Mouse (Mus musculus) midbrain, embryonic 16.5 days (tissue): ENCODE results near the gene Prr19. TPM values are rescaled to one million over a fixed set of nuclear protein-coding genes. Genes with fewer than 3 reads are reported as not detected.

ENCODE experiments used
- ATAC-seq: fragments of 200-750 bp; cut with Nextera tagmentation; 2 replicates; pipeline ENCODE4 v1.8.0; 2017; ENCODE audit warnings: moderate TSS enrichment
- H3K27ac ChIP-seq: fragments of 300-500 bp; sonication (generic); 2 replicates; pipeline ENCODE4 v1.5.1; 2014; ENCODE audit warnings: mild to moderate bottlenecking, low read length, mixed read lengths
- H3K27me3 ChIP-seq: fragments of 300-500 bp; sonication (generic); 2 replicates; pipeline ENCODE4 v1.6.1; 2014; ENCODE audit warnings: low read depth, low read length, mixed read lengths; ENCODE audit not compliant: control insufficient read depth, insufficient read depth
- H3K36me3 ChIP-seq: fragments of 300-500 bp; sonication (generic); 2 replicates; pipeline ENCODE4 v1.6.1; 2014; ENCODE audit warnings: mild to moderate bottlenecking, low read length, moderate library complexity, mixed read lengths; ENCODE audit not compliant: control insufficient read depth, insufficient read depth
- H3K4me1 ChIP-seq: fragments of 300-500 bp; sonication (generic); 2 replicates; pipeline ENCODE4 v1.6.1; 2014; ENCODE audit warnings: mild to moderate bottlenecking, low read length, mixed read lengths; ENCODE audit not compliant: control insufficient read depth, insufficient read depth
- H3K4me2 ChIP-seq: fragments of 300-500 bp; sonication (generic); 2 replicates; pipeline ENCODE4 v1.6.1; 2014; ENCODE audit warnings: mild to moderate bottlenecking, low read length, mixed read lengths
- H3K4me3 ChIP-seq: fragments of 300-500 bp; sonication (generic); 2 replicates; pipeline ENCODE4 v1.5.1; 2014; ENCODE audit warnings: low read depth, mild to moderate bottlenecking, low read length, moderate library complexity, mixed read lengths
- H3K9ac ChIP-seq: fragments of 300-500 bp; sonication (generic); 2 replicates; pipeline ENCODE4 v1.6.1; 2014; ENCODE audit warnings: low read depth, low read length, mixed read lengths
- H3K9me3 ChIP-seq: fragments of 300-500 bp; sonication (generic); replicated peaks from 2 replicates; pipeline ENCODE4 v1.6.1; 2014; ENCODE audit warnings: mild to moderate bottlenecking, low read length, mixed read lengths; ENCODE audit not compliant: control insufficient read depth, poor library complexity, severe bottlenecking
- WGBS: fragments of 180-500 bp; shearing (Covaris S2); extraction: QIAGEN DNeasy Blood & Tissue Kit; methylation state at CpG from one replicate; pipeline ENCODE4 v1.1.7; 2014; 5-methylcytosine and 5-hydroxymethylcytosine counted together
- polyA plus RNA-seq: library from polyadenylated mRNA; unstranded; fragments of >200 nt; fragmentation: Nextera tagmentation; extraction: Ambion mirVana; gene quantifications from 2 replicates; pipeline ENCODE4 v1.2.1, GENCODE M21; 2015

Gene Prr19
- polyA plus RNA-seq, 1 experiment from 2014 or later: 5.6 TPM

- Histone ChIP-seq H3K27ac (no peak overlapping the region), H3K4me2 (no peak overlapping the region), H3K4me1 (peaks cover 11% of the 10 kb centered on the region; the same call in 1 of the 2 replicates), H3K9me3 (no peaks in the 10 kb centered on the region), H3K27me3 (peaks cover 35% of the 10 kb centered on the region), H3K4me3 (no peak overlapping the region), H3K36me3 (peaks cover 14% of the 10 kb centered on the region), H3K9ac (no peak overlapping the region)
- ATAC-seq: no peak
- WGBS: 88% methylated on average over 9 of the region's 9 CpGs
These were observed 8.2 kb downstream of the Prr19 start for GRCm38 (mm10) chr7:25309425-25309824.

DNA sequence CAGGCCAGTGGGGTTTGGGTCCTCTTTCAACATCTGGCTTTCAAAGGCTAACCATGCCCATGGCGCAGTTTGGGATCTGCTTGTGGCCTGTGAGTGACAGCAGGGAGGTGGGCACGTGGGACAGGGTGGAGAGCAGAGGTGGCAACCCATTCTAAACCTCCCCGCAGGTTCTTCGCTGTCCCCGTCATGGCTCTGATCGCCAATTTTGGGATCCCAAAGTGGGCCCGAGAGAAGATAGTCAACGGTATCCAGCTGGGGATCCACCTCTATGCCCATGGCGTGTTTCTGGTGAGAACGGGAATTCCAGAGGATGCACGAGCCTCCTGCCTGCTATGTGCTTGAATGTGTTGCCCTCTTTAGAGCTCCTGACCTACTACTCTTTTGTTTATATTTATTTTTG is 10.0 kb downstream of the Prr19 start:
- Histone ChIP-seq H3K27me3 (peaks cover 35% of the 10 kb centered on the region), H3K9me3 (no peaks in the 10 kb centered on the region), H3K4me2 (no peak overlapping the region), H3K9ac (no peak overlapping the region), H3K4me1 (peaks cover 18% of the 10 kb centered on the region), H3K36me3 (peaks cover 14% of the 10 kb centered on the region), H3K27ac (no peak overlapping the region), H3K4me3 (no peak overlapping the region)
- no peak for ATAC-seq
- WGBS: 85% methylated on average over 11 of the region's 11 CpGs

DNA sequence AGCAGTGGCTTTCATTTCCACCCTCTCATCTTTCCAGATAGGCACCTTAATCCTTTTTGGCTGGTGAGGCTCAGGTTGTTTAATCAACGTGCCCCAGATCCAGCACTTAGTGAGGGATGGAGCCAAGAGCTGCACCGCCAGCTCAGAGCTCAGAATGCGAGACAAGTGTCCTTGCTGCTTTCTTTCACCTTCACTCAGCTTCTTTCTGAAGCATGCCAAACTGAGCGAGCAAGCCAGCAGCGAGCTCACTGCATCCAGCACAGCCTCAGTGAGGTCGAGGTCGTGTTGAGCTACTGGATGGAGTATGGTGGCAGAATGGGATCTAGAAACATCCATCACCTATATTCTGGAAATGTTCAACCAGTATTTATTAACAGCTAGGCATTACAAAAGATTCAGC is 12.1 kb downstream of the Prr19 start:
- WGBS: 48% methylated on average over 7 of the region's 7 CpGs
- H3K27me3 ChIP-seq: peaks cover 35% of the 10 kb centered on the region

GRCm38 (mm10) chr7:25314606-25315305 is 13.5 kb downstream of the Prr19 start:
- Histone ChIP-seq H3K4me2 (peak overlapping the region; percentile 54), H3K9me3 (no peaks in the 10 kb centered on the region), H3K4me1 (peaks cover 33% of the 10 kb centered on the region), H3K4me3 (peak overlapping the region; percentile 27), H3K9ac (peak overlapping the region; percentile 48; the same call in 1 of the 2 replicates), H3K27ac (no peak overlapping the region), H3K27me3 (peaks cover 35% of the 10 kb centered on the region), H3K36me3 (peaks cover 6% of the 10 kb centered on the region; the same call in 1 of the 2 replicates)
- no peak for ATAC-seq
- WGBS: 6% methylated on average over 42 of the region's 51 CpGs

More for the DNA sequence above, 12.1 kb downstream of the Prr19 start:
- H3K27ac ChIP-seq: no peak overlapping the region
- H3K4me1 ChIP-seq: peaks cover 24% of the 10 kb centered on the region
- no peak overlapping the region for H3K4me3 ChIP-seq
- no peak overlapping the region for H3K4me2 ChIP-seq
- H3K9me3 ChIP-seq: no peaks in the 10 kb centered on the region
- H3K9ac ChIP-seq: no peak overlapping the region
- no peak for ATAC-seq
- peaks cover 14% of the 10 kb centered on the region for H3K36me3 ChIP-seq

- H3K27me3 ChIP-seq: peaks cover 35% of the 10 kb centered on the region
- H3K4me1 ChIP-seq: peaks cover 33% of the 10 kb centered on the region
- H3K4me2 ChIP-seq: peak overlapping the region; percentile 54
- no peak overlapping the region for H3K27ac ChIP-seq
- peak overlapping the region; percentile 27 for H3K4me3 ChIP-seq
- under 1% methylated on average over 63 of the region's 69 CpGs for WGBS
- no peaks in the 10 kb centered on the region for H3K9me3 ChIP-seq
- no peak for ATAC-seq
- peak overlapping the region; percentile 48; the same call in 1 of the 2 replicates for H3K9ac ChIP-seq
- peaks cover 6% of the 10 kb centered on the region; the same call in 1 of the 2 replicates for H3K36me3 ChIP-seq
These were observed 14.3 kb downstream of the Prr19 start for GRCm38 (mm10) chr7:25315306-25316041.

- peak within 1 kb of the TSS; percentile 93 for H3K9ac ChIP-seq
- no peaks in the 10 kb centered on the region for H3K9me3 ChIP-seq
- peak within 1 kb of the TSS; percentile 90 for H3K27ac ChIP-seq
- H3K4me2 ChIP-seq: peak within 1 kb of the TSS; percentile 100
- H3K4me1 ChIP-seq: peaks cover 42% of the 10 kb centered on the region
- WGBS: under 1% methylated on average over 52 of the region's 52 CpGs
- H3K4me3 ChIP-seq: peak within 1 kb of the TSS; percentile 76
- peak; percentile 99 for ATAC-seq
- peaks cover 26% of the 10 kb centered on the region for H3K27me3 ChIP-seq
- H3K36me3 ChIP-seq: peaks cover 6% of the 10 kb centered on the region; the same call in 1 of the 2 replicates
These were observed 15.6 kb downstream of the Prr19 start, which contains the start of gene Megf8 for GRCm38 (mm10) chr7:25316532-25317445. TSS of gene Megf8 (plus strand) at chr7:25317164.

DNA sequence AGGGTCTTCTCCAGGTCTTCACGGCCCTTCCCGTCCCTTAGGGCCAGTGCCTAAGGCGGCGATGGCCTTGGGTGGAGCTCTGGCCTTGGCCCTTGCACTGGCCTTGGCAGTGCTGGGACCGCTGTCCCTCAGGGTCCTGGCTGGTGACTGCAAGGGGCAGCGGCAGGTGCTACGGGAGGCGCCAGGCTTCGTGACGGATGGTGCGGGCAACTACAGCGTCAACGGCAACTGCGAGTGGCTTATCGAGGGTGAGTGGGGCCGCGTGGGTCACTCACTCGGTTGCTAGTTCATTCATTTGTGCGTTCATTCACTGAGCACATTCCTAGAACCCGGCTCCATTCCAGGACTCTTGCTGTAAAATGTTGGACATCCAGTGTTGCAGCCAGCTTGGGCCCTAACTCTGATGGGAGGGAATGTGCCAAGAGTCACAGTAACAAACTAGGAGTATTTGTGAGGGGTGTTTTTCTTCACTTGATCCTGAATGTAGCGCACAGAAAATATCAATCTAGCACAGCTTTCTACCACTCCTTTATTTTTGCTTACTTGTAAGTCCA is 16.3 kb downstream of the Prr19 start:
- Histone ChIP-seq H3K4me3 (peak overlapping the region; percentile 76), H3K9ac (peak overlapping the region; percentile 93), H3K27me3 (peaks cover 18% of the 10 kb centered on the region), H3K9me3 (no peaks in the 10 kb centered on the region), H3K36me3 (peaks cover 5% of the 10 kb centered on the region; the same call in 1 of the 2 replicates), H3K4me2 (peak overlapping the region; percentile 100), H3K4me1 (peaks cover 47% of the 10 kb centered on the region), H3K27ac (peak overlapping the region; percentile 90)
- no peak; the same call in 1 of the 2 replicates for ATAC-seq
- WGBS: 10% methylated on average over 21 of the region's 21 CpGs

DNA sequence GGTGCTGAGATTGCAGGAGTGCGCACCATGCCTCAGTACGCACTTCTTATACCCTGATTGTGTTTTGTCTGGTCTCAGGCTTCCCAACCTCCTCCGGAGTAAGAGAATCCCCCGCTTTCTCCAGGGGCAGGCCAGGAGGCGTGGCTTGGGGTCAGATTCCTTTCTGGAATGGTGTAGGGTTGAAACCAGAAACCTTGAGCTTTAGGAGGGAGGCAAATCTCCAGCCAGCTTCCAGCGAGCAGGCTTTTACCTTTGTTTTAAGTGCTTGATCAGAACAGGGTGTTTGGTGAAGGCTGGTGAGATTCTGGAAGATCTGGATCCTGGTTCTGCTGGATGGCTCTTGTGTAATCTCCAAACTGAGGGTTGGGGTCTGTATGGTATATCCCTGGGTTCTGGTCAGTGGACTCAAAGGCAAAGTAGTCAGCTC is 20.9 kb downstream of the Prr19 start:
- Histone ChIP-seq H3K4me3 (no peak overlapping the region), H3K36me3 (no peaks in the 10 kb centered on the region; the same call in 1 of the 2 replicates), H3K4me1 (peaks cover 33% of the 10 kb centered on the region), H3K9me3 (no peaks in the 10 kb centered on the region), H3K4me2 (peak overlapping the region; percentile 19), H3K9ac (0 out of 2 replicates have a peak overlapping the region, but pooled peaks have one; percentile 20), H3K27ac (peak overlapping the region; percentile 55; the same call in 1 of the 2 replicates), H3K27me3 (no peaks in the 10 kb centered on the region)
- 11% methylated on average over 6 of the region's 6 CpGs for WGBS
- ATAC-seq: no peak
